Mouse (Mus musculus) inflammation-experienced regulatory T-cells (primary cell): ENCODE results near the gene Lmbr1l. TPM values are rescaled to one million over a fixed set of nuclear protein-coding genes. Genes with fewer than 3 reads are reported as not detected.

Experiments used
- polyA plus RNA-seq, 2 experiments: library from polyadenylated mRNA; unstranded; fragments of 100-300 nt; shearing (Covaris generic); gene quantifications; one replicate each; pipeline ENCODE4 v1.2.1; 2017

Gene Lmbr1l
- polyA plus RNA-seq: 10 to 100 TPM; 53.9 to 64.4 TPM

DNA sequence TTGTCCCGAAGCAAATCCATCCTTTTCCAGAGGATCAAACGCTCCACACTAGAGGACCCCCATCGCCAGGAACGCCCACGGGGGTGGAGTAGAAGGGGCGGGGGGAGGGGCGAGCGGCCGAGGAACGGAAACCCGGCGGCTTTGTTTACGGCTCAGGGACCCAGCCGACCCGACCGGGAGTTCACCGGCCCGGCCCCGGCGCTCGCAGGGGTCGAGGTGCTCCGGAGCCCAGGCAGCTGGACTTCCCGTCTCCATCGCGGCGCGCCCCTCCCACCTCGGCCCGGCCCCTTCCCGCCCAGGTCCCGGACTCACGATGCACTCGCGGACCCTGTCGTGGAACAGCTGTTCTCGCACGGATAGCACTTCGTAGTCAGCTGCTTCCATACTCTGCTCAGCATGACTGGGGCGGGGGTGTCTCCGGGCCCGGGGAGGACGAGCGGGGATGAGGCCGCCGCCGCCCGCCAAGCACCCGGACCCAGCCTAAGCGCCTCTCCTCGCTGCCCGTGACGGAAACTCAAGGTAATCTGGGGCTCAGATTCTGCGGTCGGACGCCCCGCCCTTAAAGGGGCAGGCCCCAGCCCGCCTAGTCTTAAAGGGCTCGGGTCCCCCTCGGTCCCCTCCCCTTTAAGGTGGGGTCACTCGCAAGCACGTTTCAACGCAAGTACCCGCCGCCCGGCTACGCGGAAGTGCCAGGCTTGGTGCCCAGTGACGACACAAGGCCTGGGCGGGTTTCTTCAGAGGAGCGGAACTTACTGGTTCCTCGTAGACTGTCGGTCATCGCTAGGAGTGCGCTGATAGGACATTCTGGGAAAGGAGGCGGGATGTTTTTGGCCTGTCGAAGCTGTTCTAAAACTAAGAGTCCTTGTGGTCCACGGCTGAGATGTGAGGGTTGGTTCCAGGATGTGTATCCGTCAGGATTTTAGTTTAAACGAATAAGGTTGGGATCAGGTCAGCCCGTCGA lies at the start of gene Lmbr1l:
TSS of gene Lmbr1l (minus strand) at position 694 of the 961 bp plus-strand sequence.

DNA sequence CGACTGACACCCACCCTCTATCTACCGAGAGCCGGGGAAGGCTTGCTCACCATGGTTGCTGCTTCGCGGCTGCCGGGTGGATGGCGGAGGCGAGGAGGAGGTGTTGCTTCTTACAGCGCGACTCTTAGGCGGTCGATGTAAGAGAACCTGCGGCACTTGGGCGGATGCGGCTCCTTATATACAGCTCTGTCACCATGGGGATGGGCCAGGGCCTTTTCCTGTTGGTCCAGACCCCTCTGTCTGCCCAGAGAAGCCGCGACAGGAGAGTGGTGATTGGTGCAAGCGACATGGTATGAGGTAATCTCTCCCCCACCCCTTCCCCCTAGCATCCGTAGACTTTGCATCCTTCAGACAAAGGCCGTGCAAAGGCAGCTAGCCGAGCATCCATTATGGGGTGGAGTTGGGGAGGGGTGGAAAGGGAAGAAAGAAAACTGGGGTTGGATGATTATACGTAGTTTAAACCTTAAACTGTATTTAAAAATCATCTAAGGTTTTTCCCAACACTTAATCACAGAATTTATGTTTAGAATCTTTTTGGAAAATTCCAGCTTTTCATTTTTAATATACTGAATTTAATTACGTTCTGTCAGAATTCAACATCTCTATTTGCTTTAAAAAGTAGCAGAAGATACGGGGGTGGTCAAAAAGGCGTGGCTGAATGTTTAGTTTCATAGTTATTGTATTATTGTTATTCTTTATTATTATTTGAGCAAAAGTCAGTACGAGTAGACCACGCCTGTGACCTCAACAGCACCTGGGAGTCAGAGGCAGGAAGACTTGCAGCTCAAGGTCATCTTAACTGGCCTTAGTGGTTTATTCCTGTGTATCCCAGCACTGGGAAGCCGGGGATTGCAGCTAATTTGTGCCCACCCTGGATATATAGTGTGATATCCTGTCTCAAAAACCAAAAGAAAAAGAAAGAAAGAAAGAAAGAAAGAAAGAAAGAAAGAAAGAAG lies 35.6 kb upstream of the Lmbr1l start, which contains the start of the genes Gm49450 and Tuba1a:
TSS of gene Gm49450 (minus strand) at position 151 of the 956 bp plus-strand sequence.
TSS of gene Tuba1a (minus strand) at position 303 of the 956 bp plus-strand sequence.

DNA sequence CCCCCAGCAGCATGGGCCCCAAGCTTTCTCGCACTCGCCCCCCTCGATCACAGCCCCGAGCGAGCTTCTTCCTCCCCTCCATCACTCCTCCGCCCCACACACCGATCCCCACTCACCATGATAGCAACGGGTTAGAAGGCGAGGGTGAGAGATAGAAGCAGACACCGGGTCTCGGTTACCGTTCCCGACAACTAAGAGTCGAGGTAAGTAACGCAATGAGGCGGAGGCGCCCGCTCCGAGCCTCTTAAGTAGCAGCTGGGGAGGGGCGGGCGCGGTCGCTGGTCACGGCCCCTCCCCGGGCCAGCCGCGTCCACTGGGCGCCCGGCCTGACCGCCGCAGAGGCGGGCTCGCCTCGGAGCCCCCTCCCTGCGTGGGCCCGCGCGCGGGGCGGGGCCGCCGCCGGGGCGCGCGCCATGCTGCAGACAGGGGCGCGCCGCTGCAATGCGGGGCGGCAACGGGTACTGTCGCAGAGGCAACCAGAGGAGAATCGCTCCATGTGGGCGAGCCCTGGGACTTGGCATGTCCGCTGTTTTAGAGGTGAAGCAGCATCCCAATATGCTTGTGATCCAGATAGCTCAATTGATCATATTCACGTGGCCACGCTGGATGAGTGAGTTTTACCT lies 16.3 kb upstream of the Lmbr1l start, which contains the start of gene Tuba1b:
TSS of gene Tuba1b (minus strand) at position 349 of the 623 bp plus-strand sequence.

DNA sequence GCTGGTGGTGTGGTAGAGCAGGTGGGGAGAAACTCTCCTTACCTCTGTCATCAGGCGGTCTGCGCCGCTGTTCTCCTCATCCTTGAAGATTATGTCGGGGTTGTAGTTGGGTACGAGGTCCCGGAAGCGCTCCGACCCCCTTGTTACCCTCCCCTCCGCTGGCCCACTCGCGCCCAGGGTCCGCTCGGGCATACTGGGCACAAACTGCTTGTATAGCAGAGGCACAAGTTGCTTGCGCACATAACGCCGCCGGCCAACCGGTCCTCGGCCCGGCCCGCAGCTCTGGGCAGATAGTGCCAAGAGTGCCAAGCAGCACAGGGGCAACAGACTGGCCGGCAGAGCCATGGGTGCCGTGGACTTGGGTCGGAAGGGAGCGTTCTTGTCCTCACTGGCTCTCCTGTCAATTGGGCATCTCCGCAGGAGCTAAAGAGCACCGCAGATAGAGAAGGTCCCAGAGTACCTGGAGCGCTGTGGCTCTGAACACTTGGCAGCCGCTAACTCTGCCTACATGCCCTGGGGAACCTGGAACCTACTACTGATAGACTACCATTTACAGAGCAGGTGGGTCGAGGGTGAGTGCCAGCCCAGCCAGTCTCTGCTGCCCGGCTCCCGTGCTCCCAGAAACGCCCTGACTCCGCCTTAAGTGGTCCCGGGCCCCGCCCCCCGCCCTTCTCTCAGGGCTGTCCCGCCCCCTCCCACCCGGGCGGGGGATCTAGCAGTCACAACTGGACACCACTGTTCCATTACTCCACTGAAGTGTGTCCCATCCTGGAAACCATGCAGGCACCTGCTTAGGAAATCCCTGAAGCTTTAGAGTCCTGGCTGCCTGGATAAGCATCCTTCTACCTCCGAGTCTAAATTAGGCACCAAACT lies 19.9 kb downstream of the Lmbr1l start, which contains the start of gene Dhh:
TSS of gene Dhh (minus strand) at position 613 of the 873 bp plus-strand sequence.

DNA sequence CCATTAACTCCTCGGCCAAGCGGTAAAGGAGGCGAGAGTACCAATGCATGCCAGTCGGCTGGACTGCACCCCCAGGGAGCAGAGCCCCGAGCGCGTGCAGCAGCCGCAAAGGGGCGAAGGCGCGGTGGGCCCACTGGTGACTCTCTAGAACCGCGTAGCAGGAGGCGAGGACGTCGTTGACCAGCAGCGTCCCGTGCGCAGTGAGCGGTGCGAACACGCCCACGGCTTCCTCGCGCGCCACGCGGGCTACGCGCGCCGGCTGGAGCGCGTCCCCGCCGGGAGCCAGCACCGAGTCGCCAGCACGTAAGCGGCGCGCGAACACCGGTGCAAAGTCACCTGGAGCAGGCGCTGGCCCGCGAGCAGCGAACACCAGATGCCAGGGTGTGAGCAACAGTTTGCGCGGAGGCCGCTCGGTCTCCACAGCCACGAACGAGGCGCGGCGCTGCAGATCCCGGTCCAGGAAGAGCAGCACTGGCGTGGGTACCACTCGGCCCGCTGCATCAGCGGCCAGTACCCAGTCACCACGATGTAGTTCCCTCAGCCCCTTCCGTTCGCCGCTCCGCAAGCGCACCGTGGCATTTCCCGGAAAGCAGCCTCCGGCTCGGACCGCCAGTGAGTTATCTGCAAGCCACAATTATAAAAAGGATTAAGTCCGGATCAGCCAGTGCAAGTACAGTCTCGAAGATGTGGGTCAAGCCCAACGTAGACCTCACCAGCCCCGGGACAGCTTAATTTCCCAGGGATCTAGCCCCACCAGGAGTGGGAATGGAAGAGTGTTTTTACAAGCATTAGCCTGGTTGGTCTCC lies 23.9 kb downstream of the Lmbr1l start, which contains the start of gene Rhebl1:
TSS of gene Rhebl1 (minus strand) at position 601 of the 806 bp plus-strand sequence.

DNA sequence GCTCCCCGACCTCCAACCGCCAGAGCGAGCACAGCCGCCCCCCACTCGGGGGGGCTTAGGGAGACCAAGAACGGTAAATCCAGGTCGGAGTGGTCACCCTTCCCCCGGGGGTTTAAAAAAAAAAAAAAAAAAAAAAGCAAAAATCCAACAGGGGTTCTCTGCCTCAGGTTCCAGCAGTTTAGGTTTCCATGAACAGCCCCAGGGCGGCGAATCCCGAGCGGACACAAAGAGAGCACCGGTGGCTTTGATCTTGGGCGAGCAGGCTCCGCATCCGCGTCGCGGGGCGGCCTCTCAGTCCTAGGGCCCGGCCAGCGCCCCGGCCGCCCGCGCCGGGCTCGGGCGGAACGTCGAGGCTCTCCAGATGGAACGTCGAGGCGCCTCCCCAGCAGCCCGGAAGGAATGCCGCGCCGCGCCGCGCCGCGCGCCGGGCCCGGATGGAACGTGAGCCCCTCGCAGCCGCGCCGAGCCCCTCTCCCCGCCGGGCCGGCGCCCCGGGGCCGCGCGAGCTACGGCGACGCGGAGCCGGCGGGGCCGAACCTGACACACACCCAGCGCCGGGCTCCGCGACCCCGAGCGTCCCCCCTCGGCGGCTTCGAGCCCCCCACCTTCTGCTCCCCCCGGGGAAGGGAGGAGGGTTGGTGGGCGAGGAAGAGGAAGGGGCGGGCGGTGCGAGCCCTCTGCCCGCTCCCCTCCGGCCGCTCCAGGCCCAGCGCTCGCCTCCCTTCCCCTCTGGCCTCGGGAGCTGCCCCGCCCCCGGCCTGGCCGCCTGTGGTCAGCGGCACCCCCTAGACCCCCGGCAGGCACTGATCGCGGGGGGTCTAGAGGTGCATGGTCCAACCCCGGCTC lies 46.7 kb downstream of the Lmbr1l start, which contains the start of gene Kmt2d:
TSS of gene Kmt2d (minus strand) at position 135 of the 846 bp plus-strand sequence.

Other genes starting within 250 kb of the Lmbr1l start
- gene Rnd1, start 240.8 kb downstream of the Lmbr1l start, polyA plus RNA-seq: 1 to 10 TPM in 1 of 2 experiments, under 1 TPM in 1; 0.93 to 2.1 TPM
- gene Ccdc65, start 210.0 kb downstream of the Lmbr1l start, polyA plus RNA-seq: 1 to 10 TPM in 1 of 2 experiments, under 1 TPM in 1; 0.28 to 2.4 TPM
- 1 to 10 TPM; 1.1 to 4.0 TPM for gene Fkbp11, start 190.0 kb downstream of the Lmbr1l start, polyA plus RNA-seq
- 100 to 1,000 TPM; 138 to 147 TPM for gene Arf3, start 155.0 kb downstream of the Lmbr1l start, polyA plus RNA-seq
- under 1 TPM; 0.52 to 0.61 TPM for gene Wnt10b, start 140.1 kb downstream of the Lmbr1l start, polyA plus RNA-seq
- gene Wnt1, start 128.4 kb downstream of the Lmbr1l start, polyA plus RNA-seq: under 1 TPM in 1 of 2 experiments, not detected in 1; 0.89 TPM
- gene Ddn, start 108.7 kb downstream of the Lmbr1l start, polyA plus RNA-seq: 1 to 10 TPM in 1 of 2 experiments, not detected in 1; 1.8 TPM
- gene Prkag1, start 86.7 kb downstream of the Lmbr1l start, polyA plus RNA-seq: 100 to 1,000 TPM in 1 of 2 experiments, 10 to 100 TPM in 1; 97.2 to 156 TPM
- 10 to 100 TPM; 24.2 to 25.6 TPM for gene Kmt2d, start 47.0 kb downstream of the Lmbr1l start, polyA plus RNA-seq
- 10 to 100 TPM in 1 of 2 experiments, 1 to 10 TPM in 1; 9.6 to 12.5 TPM for gene Rhebl1, start 23.7 kb downstream of the Lmbr1l start, polyA plus RNA-seq
- under 1 TPM; 0.37 to 0.56 TPM for gene Dhh, start 19.7 kb downstream of the Lmbr1l start, polyA plus RNA-seq
- 100 to 1,000 TPM; 386 to 432 TPM for gene Tuba1b, start 16.3 kb upstream of the Lmbr1l start, polyA plus RNA-seq
- gene Gm49450, start 35.3 kb upstream of the Lmbr1l start, polyA plus RNA-seq: not detected
- 100 to 1,000 TPM; 157 to 180 TPM for gene Tuba1a, start 35.5 kb upstream of the Lmbr1l start, polyA plus RNA-seq
- gene Tuba1c, start 111.7 kb upstream of the Lmbr1l start, polyA plus RNA-seq: 10 to 100 TPM; 50.0 to 53.5 TPM
- gene Prph, start 136.9 kb upstream of the Lmbr1l start, polyA plus RNA-seq: not detected
- gene Troap, start 156.3 kb upstream of the Lmbr1l start, polyA plus RNA-seq: under 1 TPM; 0.17 to 0.36 TPM
- gene C1ql4, start 169.6 kb upstream of the Lmbr1l start, polyA plus RNA-seq: under 1 TPM; 0.11 to 0.95 TPM
- 1 to 10 TPM in 1 of 2 experiments, under 1 TPM in 1; 0.10 to 1.2 TPM for gene Dnajc22, start 174.9 kb upstream of the Lmbr1l start, polyA plus RNA-seq
- gene Spats2, start 207.7 kb upstream of the Lmbr1l start, polyA plus RNA-seq: 1 to 10 TPM in 1 of 2 experiments, under 1 TPM in 1; 0.36 to 1.7 TPM